Mouse (Mus musculus): ENCODE measurements at regions not wholly inside any gene's neighbourhood (a gene's known extent, or its start where the extent isn't known, plus 50 kb on each side); places are given as distances from the start of the nearest gene placed in this dataset.
"Not testable (repeated sequence)": the region's sequence is repeated elsewhere in the genome, so short reads cannot be mapped to it uniquely, and the experiment has no call there.

GRCm38 (mm10) chr15:9954941-9955340, 206.3 kb upstream of the Spef2 start:
- CTCF ChIA-PET, result no interaction called here

GRCm38 (mm10) chr15:9974999-9975398, 202.0 kb upstream of the Prlr start:
- CTCF ChIA-PET, result no interaction called here

- CTCF ChIA-PET, result no interaction called here
Measured at GRCm38 (mm10) chr15:10011289-10012234, 165.5 kb upstream of the Prlr start.

- CTCF ChIA-PET, result no interaction called here
Measured at GRCm38 (mm10) chr15:10017216-10017615, 159.8 kb upstream of the Prlr start.

- CTCF ChIA-PET, result no interaction called here
Measured at GRCm38 (mm10) chr15:10029902-10030301, 147.1 kb upstream of the Prlr start.

- CTCF ChIA-PET, result no interaction called here
Measured at GRCm38 (mm10) chr15:10035561-10035960, 141.5 kb upstream of the Prlr start.

GRCm38 (mm10) chr15:10036576-10036975, 140.5 kb upstream of the Prlr start:
- CTCF ChIA-PET, result interaction anchor here (0.6 kb wide), 1 partner anchor 142 kb away, joined by 3 read pairs; no protein-coding TSS in a partner anchor

GRCm38 (mm10) chr15:10073580-10073979, 103.5 kb upstream of the Prlr start:
- CTCF ChIA-PET, result no interaction called here

GRCm38 (mm10) chr15:10074916-10075315, 102.1 kb upstream of the Prlr start:
- CTCF ChIA-PET, result interaction anchor here (0.8 kb wide), 1 partner anchor 234 kb away, joined by 3 read pairs; no protein-coding TSS in a partner anchor

- CTCF ChIA-PET, result interaction anchor here (0.8 kb wide), 1 partner anchor 234 kb away, joined by 3 read pairs; no protein-coding TSS in a partner anchor
Measured at GRCm38 (mm10) chr15:10075391-10076060, 101.5 kb upstream of the Prlr start.

- CTCF ChIA-PET, result no interaction called here
Measured at GRCm38 (mm10) chr15:10076061-10076400, 101.0 kb upstream of the Prlr start.

- CTCF ChIA-PET, result no interaction called here
Measured at GRCm38 (mm10) chr15:10078434-10078833, 98.6 kb upstream of the Prlr start.

- CTCF ChIA-PET, result interaction anchor here (0.5 kb wide), 1 partner anchor 1635 kb away, joined by 7 read pairs; no protein-coding TSS in a partner anchor
Measured at GRCm38 (mm10) chr15:10079510-10079909, 97.5 kb upstream of the Prlr start.

- CTCF ChIA-PET, result no interaction called here
Measured at GRCm38 (mm10) chr15:10088691-10089090, 88.3 kb upstream of the Prlr start.

- CTCF ChIA-PET, result no interaction called here
Measured at GRCm38 (mm10) chr15:10090384-10091092, 86.5 kb upstream of the Prlr start.

- CTCF ChIA-PET, result no interaction called here
Measured at GRCm38 (mm10) chr15:10103350-10103749, 73.7 kb upstream of the Prlr start.

GRCm38 (mm10) chr15:10105211-10105976, 71.6 kb upstream of the Prlr start:
- CTCF ChIA-PET, result not testable (repeated sequence)

GRCm38 (mm10) chr15:10106853-10107252, 70.2 kb upstream of the Prlr start:
- CTCF ChIA-PET, result no interaction called here

Measured in spleen, embryonic (tissue).